Mouse (Mus musculus): ENCODE results near the gene Gm45837.

DNA sequence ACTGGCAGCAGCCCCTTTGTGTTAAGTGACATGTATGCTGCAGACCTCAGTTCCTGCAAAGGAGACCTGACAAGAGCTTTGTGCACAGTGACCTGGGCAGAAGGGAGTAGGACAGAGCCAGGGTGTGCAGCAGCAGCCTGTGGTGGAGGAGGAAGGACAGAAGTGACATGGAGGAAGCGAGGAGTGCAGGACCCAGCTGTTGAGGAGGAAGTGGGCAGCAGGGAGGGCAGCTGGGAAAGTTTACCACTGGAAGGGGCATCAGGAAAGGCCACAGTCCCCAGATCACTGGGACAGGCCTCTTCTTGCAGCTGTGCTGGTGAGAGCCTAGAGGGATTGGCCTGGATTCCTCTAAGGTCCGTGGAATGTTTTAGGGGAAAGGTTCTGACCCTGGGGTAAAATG lies 31.0 kb upstream of the Gm45837 start:
- TF ChIP-seq CTCF (IDR thresholded peaks at IDR 0.05; ENCODE audit: control insufficient read depth, insufficient read depth, insufficient replicate concordance, low read depth, low read length) (no peak), POLR2A (IDR thresholded peaks at IDR 0.05; ENCODE audit: control insufficient read depth, low read depth, low read length) (no peak)

Data from testis, adult 2 months (tissue).